Mouse (Mus musculus): Measurements from ENCODE around the gene Cxcr4.

Cxcr4 gene

DNA sequence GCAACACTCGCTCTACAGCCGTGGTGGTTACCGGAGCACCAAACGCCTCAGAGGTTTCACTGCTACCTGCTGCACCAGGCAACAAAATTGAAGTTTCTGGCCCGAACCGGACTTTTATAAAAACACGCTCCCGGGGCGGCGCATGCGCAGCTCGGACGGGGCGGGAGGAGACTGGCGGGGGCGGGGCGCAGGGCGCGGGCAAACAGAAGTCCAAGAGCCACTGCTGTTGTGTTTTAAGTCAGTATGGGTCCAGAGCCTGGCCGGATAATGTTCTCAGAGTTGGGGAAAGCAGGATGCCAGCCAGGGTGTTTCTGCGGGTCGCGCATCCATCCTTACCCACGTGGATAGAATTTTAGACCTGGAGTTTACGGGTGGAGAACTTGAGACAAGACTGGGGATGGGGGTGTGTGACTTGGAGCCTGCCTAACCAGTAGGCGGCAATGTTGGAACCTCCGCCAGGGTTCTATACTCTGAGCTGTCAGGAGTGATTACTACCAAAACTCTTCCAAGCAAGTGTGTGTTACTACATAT, at the start of gene Cxcr4:
Cxcr4 (minus strand) TSS at position 83 of the 531 bp plus-strand sequence.
- peak; percentile 89 for DNase-seq (ENCODE audit: low spot score)

DNA sequence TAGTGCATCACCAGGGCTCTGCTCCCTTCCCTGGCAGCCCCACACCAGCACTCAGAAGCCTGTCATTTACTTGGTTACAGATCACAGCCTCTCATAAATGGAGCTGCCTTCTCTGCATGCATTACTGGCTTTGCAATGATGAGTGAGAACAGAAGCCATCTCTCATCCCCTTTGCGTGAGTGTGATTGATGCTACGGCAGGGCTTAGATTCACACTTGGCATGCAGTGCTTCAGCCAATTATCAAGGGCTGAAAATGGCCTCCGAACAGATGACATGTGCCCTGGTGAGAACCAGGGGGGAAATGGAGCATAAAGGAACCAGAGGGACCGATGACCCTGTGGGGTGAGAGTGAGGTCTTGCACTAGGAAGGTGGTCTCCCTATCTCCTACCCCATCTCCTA, 47.6 kb upstream of the Cxcr4 start:
- no peak for DNase-seq (ENCODE audit: low spot score)

DNA sequence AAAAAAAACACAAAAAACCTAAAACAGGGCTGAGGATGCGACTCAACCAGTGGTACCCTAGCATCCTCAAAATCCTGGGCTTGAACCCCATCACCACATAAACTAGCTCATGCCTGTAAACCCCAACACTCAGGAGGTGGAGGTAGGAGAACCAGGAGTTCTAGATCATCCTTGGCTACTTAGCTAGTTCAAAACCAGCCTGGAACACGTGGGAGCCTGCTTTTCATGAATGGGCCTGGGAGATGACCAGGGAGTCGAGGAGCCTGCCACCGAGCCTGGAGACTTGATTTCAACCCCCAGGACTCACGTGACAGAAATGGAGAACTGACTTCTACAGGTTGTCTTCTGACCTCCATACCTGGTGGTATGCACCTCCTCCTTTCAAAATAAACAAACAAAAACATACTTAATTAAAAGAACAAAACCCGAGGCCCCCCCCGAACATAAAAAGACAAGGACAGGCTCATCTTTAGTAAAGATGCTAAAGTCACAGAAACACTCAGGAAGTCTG, 45.2 kb upstream of the Cxcr4 start:
- DNase-seq (ENCODE audit: low spot score) = no peak

DNA sequence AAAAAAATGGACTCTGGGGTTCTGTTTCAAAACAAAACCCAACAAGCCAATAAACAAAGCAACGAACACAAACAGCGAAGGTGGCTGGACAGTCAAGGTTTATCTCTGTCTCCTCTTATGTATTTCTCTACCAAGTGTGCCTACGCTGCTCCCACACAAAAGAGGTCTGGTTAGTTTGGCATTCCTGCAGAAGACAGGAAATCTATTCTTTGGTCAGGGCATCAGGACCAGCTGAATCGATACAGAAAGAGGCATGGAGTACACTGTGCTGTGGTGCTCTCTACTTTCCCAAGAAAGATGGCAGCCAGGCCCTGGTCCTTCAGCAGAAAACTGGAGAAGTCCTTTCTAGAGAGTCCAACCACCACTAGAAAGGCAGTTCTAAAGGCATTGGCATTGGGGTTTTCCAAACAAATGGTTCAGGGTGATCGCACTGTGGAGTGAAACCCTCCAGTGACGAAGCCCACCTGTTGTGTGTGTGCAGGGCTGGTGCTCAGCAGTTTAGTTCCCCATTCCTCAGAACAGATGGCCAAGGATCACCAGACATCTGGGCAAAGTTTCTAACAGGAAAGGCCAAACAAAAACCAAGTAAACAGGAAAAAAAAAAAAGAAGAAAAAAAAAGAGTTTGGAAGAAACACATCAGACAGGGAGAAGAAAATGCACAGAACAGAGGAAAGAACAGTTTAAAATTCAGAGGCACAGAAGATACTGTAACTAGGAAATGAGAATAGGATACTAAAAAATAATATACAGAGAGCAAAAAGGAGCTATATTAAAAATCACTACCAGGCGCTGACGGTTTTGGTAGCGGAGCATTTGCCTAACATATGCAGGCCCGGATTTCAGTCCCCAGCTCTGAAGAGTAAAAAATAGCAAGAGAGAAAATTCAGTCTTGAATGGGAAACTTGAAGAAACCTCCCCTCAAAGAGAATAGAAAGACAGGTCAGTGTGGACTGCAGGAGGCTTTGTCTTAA, 44.5 kb upstream of the Cxcr4 start:
- no peak for DNase-seq (ENCODE audit: low spot score)

DNA sequence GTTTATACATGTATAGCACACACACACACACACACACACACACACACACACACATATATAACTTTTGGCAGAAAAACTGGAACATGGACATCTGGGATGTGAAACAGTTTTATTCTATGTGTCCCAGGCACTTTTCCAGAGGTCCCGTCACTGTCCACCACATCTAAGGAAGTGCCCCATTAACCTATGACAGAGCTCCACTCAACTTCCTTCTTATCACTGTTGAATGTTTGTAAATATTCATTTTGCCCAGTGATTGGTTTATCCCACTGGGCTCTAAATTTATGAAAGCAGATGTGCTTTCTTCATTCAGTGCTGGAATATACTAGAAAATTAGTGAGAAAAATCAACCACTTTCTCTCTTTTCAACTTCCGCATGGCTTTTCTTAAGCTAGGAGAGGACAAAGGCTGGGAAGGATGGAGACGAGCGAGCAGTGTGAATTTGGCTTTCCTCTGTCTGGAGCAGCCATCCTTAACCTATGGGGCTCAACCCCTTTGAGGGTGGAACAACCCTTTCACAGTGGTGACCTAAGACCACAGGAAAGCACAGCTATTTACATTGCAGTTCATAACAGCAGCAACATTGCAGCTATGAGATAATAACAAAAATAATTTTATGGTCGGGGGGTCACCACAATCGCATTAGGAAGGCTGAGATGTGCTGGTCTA, 41.8 kb upstream of the Cxcr4 start:
- DNase-seq (ENCODE audit: low spot score) = no peak

DNA sequence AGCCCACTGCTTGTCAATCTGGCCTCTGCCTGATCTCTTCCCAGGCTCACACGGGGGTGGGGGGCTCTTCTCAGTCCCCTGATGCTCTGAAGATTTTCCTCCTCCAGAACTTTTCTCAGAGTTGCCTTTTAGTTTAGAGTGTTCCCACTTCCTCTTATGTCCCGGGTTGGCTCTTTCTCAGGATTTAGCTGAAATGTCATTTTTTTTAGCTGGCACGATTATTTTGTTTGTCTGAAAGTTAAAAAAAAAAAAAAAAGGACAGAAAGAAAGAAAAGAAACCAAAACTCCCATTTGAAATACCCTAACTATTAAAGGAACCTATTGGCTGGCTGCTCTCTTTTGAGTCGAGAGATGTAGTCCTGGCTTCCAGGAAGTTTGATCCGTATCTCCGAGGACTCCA, 40.4 kb upstream of the Cxcr4 start:
- DNase-seq (ENCODE audit: low spot score) = no peak

DNA sequence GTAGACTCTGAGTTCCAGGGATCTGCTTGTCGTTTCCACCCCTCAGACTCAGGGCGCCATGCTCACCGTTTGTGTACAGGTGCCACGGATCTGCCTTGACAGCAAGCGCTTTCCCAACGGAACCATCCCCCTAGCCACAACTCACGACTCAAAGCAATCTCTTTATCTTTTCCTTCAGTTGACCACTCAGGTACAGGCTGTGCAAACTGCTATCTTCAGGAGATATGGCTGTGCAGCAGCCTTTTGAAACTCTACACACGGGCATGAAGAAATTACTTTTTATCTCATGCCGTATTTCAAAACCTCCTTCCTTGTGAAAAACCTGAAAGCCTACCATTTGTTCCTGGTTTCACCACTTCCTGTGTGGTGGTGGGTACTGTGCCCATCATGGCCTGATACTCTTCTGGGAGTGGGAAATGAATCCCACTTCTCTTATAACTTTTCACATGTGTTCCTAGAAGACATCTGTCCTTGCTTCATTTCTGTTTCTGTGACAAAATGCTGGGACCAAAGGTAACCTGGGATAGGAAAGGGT, 34.1 kb upstream of the Cxcr4 start:
- DNase-seq (ENCODE audit: low spot score) = no peak

GRCm38 (mm10) chr1:128623594-128623887, 31.4 kb upstream of the Cxcr4 start:
- no peak for DNase-seq (ENCODE audit: low spot score)

- DNase-seq (ENCODE audit: low spot score) = no peak
Measured at GRCm38 (mm10) chr1:128622867-128623593, 30.9 kb upstream of the Cxcr4 start.

- no peak for DNase-seq (ENCODE audit: low spot score)
Measured at GRCm38 (mm10) chr1:128617654-128618310, 25.7 kb upstream of the Cxcr4 start.

DNA sequence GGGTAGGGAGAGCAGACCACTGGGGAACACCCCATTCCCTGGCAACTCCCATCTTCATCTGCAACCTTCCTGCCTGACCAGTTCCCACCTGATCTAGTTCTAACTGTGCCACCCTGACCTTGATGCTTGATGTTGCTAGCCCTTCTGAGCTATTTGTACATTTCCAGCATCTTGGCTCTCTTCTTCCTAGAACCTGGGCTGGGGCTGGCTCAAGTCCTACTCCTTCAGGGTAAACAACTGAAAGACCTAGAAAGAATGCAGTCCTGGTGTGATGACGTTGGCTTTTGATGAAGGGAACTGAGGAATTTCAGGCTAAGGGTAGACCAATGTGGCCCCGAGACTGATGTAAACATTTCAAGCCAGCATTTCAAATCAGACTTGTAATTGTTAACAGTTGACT, 24.5 kb upstream of the Cxcr4 start:
- DNase-seq (ENCODE audit: low spot score) = no peak

- peak; percentile 23 for DNase-seq (ENCODE audit: low spot score)
Measured at GRCm38 (mm10) chr1:128615459-128615806, 23.3 kb upstream of the Cxcr4 start.

DNA sequence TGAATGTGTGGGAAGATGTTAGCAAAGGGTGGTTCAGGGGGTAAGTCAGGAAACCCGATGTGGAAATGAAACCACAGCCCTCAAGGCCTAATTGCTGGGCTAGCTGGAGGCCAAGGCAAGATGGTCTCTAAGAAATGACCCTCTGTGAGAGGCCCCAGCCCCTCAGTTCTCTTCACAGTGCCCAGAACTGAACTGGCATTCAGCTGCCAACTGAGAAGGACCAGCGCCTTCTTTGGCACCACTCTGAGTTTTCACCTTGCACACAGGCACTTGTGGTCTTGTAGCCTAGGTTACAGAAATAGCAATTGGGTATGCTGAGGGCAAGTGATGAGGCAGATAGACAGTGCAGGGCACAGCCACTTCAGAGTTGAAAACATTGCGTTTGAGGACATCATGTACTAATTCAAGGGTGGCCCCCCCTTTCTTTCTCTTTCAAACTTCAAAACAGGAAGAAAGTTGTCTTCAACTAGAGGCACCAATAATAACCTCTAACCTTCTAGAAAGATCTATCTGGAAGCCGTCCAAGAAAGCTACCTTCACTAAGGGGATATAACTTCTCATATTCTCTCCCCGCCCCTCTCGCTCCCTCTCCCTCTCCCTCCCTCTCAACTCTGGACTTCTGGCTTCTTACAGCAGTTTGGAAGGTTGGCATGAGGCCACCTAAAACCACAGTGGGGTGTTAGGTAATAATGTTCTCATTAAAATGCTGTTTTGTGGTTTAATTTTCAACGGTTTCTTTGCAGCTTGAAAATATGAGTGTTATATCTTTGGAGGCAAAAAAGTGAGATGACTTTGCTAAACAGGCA, 22.8 kb upstream of the Cxcr4 start:
- DNase-seq (ENCODE audit: low spot score) = peak; percentile 56

DNA sequence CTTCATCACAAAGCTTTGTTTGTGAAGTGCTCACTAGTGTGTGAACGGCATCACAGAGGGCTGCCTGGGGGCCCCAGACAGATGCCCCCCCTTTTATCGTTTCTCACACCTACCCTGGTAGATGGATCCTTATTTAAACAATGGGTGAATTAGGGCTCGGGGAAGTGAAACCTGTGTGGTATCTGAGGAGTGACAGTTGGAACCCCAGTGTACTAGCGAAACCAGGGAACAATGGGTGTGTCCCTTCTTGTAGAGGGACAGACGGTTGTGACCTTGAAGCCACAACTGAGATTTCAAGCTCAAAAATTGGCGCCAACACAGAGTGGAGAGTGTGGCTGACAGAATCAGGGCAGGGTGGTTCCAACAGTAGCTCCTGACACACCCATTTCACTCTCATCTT, 16.0 kb upstream of the Cxcr4 start:
- peak; percentile 61 for DNase-seq (ENCODE audit: low spot score)

- DNase-seq (ENCODE audit: low spot score) = no peak
Measured at GRCm38 (mm10) chr1:128607423-128607822, 15.3 kb upstream of the Cxcr4 start.

DNA sequence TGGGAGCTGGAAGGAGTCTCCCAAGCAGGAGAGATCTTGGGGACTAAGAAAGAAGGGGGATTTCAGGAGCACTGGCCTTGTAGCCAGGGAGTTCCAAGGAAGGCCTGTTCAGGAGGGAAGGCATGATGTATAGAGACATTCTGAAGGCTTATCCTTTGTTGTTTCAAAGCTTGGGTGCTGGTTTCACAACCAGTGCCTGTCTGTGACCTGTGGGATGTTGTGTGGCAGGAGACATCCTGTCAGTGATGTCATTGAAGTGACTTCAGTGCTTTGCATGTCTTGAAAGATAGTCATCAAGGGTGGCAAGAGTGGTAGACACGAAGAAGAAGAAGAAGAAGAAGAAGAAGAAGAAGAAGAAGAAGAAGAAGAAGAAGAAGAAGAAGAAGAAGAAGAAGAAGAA, 13.7 kb upstream of the Cxcr4 start:
- DNase-seq (ENCODE audit: low spot score) = no peak

- DNase-seq (ENCODE audit: low spot score) = no peak
Measured at GRCm38 (mm10) chr1:128602688-128603385, 10.7 kb upstream of the Cxcr4 start.

- no peak for DNase-seq (ENCODE audit: low spot score)
Measured at GRCm38 (mm10) chr1:128602018-128602687, 10.1 kb upstream of the Cxcr4 start.

DNA sequence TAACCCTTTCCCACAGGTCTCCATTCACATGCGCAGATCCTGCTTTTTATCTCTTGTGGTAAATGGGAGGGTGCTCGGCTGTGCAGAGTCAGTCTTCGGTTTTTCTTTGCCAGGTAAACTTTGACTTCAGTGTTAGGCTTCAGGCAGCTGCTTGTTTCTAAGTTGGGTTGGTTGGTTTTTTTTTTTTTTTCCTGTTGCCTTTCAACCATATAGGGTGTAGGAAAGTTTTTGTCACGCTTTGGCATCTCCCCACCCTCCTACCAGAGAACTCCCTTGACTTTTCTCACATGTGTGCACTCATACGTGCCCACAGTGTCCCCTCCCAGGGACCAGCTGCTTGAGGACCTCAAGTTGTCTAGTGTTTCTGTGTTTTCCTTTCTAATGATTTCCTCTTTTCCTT, 9.2 kb upstream of the Cxcr4 start:
- DNase-seq (ENCODE audit: low spot score) = no peak

DNA sequence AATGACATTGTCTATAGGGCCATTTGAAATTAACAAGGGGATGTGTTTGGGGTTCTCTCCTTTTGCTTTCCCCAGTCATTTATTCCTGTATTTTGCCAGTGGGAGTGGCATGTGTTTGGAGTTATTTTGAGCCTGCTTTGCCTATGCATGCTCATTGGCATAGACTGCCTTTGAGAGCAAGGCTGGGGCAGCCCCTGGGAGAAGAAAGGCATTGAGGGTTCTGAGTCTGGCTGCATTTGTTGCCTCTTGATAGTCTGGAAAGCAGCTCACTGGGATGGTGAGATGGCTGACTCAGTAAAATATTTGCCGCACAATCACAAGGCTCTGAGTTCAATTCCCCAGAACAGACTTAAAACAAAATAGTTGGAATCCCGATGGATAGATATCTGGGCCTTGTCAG, 8.5 kb upstream of the Cxcr4 start:
- DNase-seq (ENCODE audit: low spot score) = no peak

Measured in spleen, adult 12 weeks (tissue).